Mouse (Mus musculus): Measurements from ENCODE around the gene Crtap. TPM values are rescaled to one million over a fixed set of nuclear protein-coding genes. Genes with fewer than 3 reads are reported as not detected.
A peak's percentile ranks its signal among the peaks of the same experiment; 100 is the strongest.

Crtap gene
- 42.3 and 52.1 TPM in 2 replicates for polyA plus RNA-seq (2016; fragmentation: Nextera tagmentation; extraction: Ambion mirVana)

GRCm38 (mm10) chr9:114389905-114390748 lies at the start of gene Crtap:
Gene Crtap (minus strand): TSS chr9:114390675.
- H3K4me3 ChIP-seq, result peak within 1 kb of the TSS; percentile 84
- DNase-seq (ENCODE audit: low spot score), result peak; percentile 78
- H3K4me1 ChIP-seq (replicated peaks), result peaks cover 16% of the 10 kb centered on the region
- H3K9me3 ChIP-seq, result no peaks in the 10 kb centered on the region
- no peaks in the 10 kb centered on the region for H3K36me3 ChIP-seq
- WGBS, result 1% methylated on average over 96 of the region's 96 CpGs
- H3K27ac ChIP-seq, result peak within 1 kb of the TSS; percentile 90
- 0 out of 2 replicates have a peak, but pooled peaks cover 3% of the 10 kb centered on the region for H3K27me3 ChIP-seq (ENCODE audit: insufficient read depth, poor library complexity, severe bottlenecking)

- no peaks in the 10 kb centered on the region for H3K4me1 ChIP-seq (replicated peaks)
- peaks cover 9% of the 10 kb centered on the region; the same call in 1 of the 2 replicates for H3K9me3 ChIP-seq
- H3K4me3 ChIP-seq, result no peak overlapping the region
- H3K27ac ChIP-seq, result no peak overlapping the region
- 76% methylated on average over 2 of the region's 2 CpGs for WGBS
- H3K27me3 ChIP-seq (ENCODE audit: insufficient read depth, poor library complexity, severe bottlenecking), result no peaks in the 10 kb centered on the region
- no peak for DNase-seq (ENCODE audit: low spot score)
- peaks cover 38% of the 10 kb centered on the region for H3K36me3 ChIP-seq
Observed at GRCm38 (mm10) chr9:114435668-114436067, 45.2 kb upstream of the Crtap start.

DNA sequence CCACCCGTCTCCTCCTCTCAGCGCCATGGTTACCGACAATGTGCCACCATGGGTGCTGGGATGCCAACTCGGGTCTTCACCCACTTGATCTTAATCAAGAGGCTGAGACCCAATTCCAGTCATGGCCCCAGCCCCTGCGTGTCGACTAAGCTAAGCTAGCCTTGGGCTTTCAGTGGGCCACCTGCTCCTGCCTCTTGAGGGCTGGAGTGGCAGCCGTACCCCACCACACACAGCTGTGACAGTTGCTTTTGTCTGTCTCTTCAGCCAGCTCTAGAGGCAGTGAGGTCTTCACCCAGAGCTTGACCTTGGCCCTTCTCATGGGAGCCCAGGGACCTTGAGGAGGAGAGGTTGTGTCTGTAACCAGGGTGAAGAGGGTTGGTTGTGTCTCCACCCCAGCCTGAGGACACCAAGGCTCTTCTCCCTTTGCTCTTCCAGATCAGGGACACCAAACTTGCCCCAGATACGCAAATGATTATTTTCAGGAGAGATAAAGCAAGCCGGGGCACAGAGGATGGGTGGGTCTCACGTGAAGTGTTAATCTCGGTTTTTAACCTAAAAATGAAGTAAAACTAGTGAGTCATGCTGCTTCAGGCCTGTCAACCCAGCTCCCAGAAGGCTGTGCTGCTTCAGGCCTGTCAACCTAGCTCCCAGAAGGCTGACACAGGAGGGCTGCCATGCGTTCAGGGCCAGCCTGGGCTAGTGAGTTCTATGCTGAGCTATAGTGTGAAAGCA lies 37.8 kb upstream of the Crtap start:
- Histone ChIP-seq H3K27ac (no peak overlapping the region), H3K27me3 (ENCODE audit: insufficient read depth, poor library complexity, severe bottlenecking) (no peaks in the 10 kb centered on the region), H3K36me3 (peaks cover 35% of the 10 kb centered on the region), H3K4me3 (no peak overlapping the region), H3K4me1 (replicated peaks) (peaks cover 4% of the 10 kb centered on the region; the same call in 1 of the 2 replicates), H3K9me3 (peaks cover 10% of the 10 kb centered on the region)
- WGBS, result 86% methylated on average over 12 of the region's 12 CpGs
- DNase-seq (ENCODE audit: low spot score), result no peak

GRCm38 (mm10) chr9:114427425-114427824 lies 37.0 kb upstream of the Crtap start:
- DNase-seq (ENCODE audit: low spot score), result no peak
- H3K9me3 ChIP-seq, result peaks cover 10% of the 10 kb centered on the region
- WGBS, result 92% methylated on average over 8 of the region's 8 CpGs
- no peak overlapping the region for H3K4me3 ChIP-seq
- H3K4me1 ChIP-seq (replicated peaks), result peaks cover 4% of the 10 kb centered on the region; the same call in 1 of the 2 replicates
- no peaks in the 10 kb centered on the region for H3K27me3 ChIP-seq (ENCODE audit: insufficient read depth, poor library complexity, severe bottlenecking)
- peaks cover 30% of the 10 kb centered on the region for H3K36me3 ChIP-seq
- no peak overlapping the region for H3K27ac ChIP-seq

GRCm38 (mm10) chr9:114426201-114426600 lies 35.7 kb upstream of the Crtap start:
- Histone ChIP-seq H3K4me3 (no peak overlapping the region), H3K27me3 (ENCODE audit: insufficient read depth, poor library complexity, severe bottlenecking) (no peaks in the 10 kb centered on the region), H3K36me3 (peaks cover 31% of the 10 kb centered on the region), H3K9me3 (peaks cover 10% of the 10 kb centered on the region), H3K4me1 (replicated peaks) (peaks cover 4% of the 10 kb centered on the region; the same call in 1 of the 2 replicates), H3K27ac (no peak overlapping the region)
- DNase-seq (ENCODE audit: low spot score), result no peak
- 90% methylated on average over 5 of the region's 5 CpGs for WGBS

- WGBS, result 92% methylated on average over 5 of the region's 5 CpGs
- Histone ChIP-seq H3K4me3 (no peak overlapping the region), H3K4me1 (replicated peaks) (peaks cover 4% of the 10 kb centered on the region; the same call in 1 of the 2 replicates), H3K27ac (no peak overlapping the region), H3K27me3 (ENCODE audit: insufficient read depth, poor library complexity, severe bottlenecking) (no peaks in the 10 kb centered on the region), H3K9me3 (peaks cover 10% of the 10 kb centered on the region), H3K36me3 (peaks cover 30% of the 10 kb centered on the region)
- no peak for DNase-seq (ENCODE audit: low spot score)
Observed at GRCm38 (mm10) chr9:114425576-114425975, 35.1 kb upstream of the Crtap start.

DNA sequence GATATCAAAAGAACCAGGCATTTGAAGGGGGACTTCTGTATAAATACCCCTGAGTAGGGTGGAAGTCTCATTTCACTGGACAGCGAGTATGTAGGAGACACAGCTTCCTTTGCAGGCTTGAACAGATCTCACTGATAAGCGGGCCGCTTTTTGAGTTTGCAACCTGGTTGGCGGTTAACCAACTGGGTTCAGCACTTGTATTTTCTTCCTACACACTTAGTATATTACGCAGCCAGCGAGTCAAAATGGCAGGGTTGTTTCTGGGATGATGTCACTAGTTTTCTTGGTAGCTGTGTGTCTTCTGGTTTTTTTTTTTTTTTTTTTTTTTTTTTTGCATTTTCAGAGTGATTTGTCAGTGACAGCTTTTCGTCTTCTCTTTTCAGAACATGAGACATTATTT lies 31.3 kb upstream of the Crtap start:
- no peak overlapping the region for H3K27ac ChIP-seq
- H3K9me3 ChIP-seq, result peaks cover 10% of the 10 kb centered on the region
- no peaks in the 10 kb centered on the region for H3K27me3 ChIP-seq (ENCODE audit: insufficient read depth, poor library complexity, severe bottlenecking)
- H3K36me3 ChIP-seq, result peaks cover 31% of the 10 kb centered on the region
- no peak overlapping the region for H3K4me3 ChIP-seq
- DNase-seq (ENCODE audit: low spot score), result no peak
- WGBS, result 91% methylated on average over 7 of the region's 7 CpGs
- no peaks in the 10 kb centered on the region for H3K4me1 ChIP-seq (replicated peaks)

DNA sequence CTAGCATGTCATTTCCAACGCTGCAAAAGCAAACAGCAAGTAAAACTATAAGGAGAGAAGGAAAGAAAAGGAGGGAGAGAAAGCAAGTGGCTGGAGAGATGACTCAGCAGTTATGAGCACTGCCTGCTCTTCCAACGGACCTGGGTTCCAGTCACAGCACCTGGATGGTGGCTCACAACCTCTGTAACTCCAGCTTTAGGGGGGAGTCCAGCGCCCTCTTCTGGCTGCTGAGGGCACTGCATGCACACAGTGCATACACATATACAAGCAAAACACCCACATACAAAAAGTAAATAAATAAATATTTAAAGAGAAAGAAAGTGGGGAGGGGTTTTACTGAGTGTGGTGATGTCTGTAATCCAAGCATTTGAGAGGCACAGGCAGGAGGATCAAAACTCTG lies 30.6 kb upstream of the Crtap start:
- Histone ChIP-seq H3K4me1 (replicated peaks) (no peaks in the 10 kb centered on the region), H3K9me3 (peaks cover 10% of the 10 kb centered on the region), H3K36me3 (peaks cover 27% of the 10 kb centered on the region), H3K27ac (no peak overlapping the region), H3K27me3 (ENCODE audit: insufficient read depth, poor library complexity, severe bottlenecking) (no peaks in the 10 kb centered on the region), H3K4me3 (no peak overlapping the region)
- no peak for DNase-seq (ENCODE audit: low spot score)
- 70% methylated on average over 3 of the region's 3 CpGs for WGBS

- Histone ChIP-seq H3K27ac (no peak overlapping the region), H3K4me3 (no peak overlapping the region), H3K4me1 (replicated peaks) (no peaks in the 10 kb centered on the region), H3K36me3 (peaks cover 21% of the 10 kb centered on the region), H3K9me3 (peaks cover 5% of the 10 kb centered on the region), H3K27me3 (ENCODE audit: insufficient read depth, poor library complexity, severe bottlenecking) (no peaks in the 10 kb centered on the region)
- DNase-seq (ENCODE audit: low spot score), result no peak
- 83% methylated on average over 8 of the region's 8 CpGs for WGBS
Observed at GRCm38 (mm10) chr9:114420443-114420842, 30.0 kb upstream of the Crtap start.

DNA sequence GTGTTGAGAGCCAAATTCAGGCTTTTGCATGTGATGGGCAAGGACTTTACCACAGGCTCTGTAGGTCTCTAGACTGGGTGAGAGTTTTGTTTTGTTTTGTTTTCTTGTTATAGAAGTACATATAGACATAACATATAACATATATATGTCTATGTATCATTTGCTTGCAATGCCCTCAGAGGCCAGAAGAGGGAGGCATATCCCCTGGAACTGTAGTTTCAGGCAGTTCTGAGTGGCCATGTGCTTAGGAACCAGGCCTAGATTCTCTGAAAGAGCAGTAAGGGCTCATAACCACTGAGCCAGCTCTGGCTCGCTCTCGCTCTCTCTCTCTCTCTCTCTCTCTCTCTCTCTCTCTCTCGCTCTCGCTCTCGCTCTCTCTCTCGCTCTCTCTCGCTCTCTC lies 27.7 kb upstream of the Crtap start:
- Histone ChIP-seq H3K27ac (no peak overlapping the region), H3K4me3 (no peak overlapping the region), H3K9me3 (no peaks in the 10 kb centered on the region), H3K36me3 (peaks cover 10% of the 10 kb centered on the region; the same call in 1 of the 2 replicates), H3K4me1 (replicated peaks) (no peaks in the 10 kb centered on the region), H3K27me3 (ENCODE audit: insufficient read depth, poor library complexity, severe bottlenecking) (no peaks in the 10 kb centered on the region)
- 74% methylated on average over 7 of the region's 7 CpGs for WGBS
- peak; percentile 53 for DNase-seq (ENCODE audit: low spot score)

- H3K9me3 ChIP-seq, result 0 out of 2 replicates have a peak, but pooled peaks cover 2% of the 10 kb centered on the region
- H3K4me3 ChIP-seq, result no peak overlapping the region
- H3K36me3 ChIP-seq, result peaks cover 18% of the 10 kb centered on the region
Observed at GRCm38 (mm10) chr9:114416646-114417517, 26.4 kb upstream of the Crtap start.

DNA sequence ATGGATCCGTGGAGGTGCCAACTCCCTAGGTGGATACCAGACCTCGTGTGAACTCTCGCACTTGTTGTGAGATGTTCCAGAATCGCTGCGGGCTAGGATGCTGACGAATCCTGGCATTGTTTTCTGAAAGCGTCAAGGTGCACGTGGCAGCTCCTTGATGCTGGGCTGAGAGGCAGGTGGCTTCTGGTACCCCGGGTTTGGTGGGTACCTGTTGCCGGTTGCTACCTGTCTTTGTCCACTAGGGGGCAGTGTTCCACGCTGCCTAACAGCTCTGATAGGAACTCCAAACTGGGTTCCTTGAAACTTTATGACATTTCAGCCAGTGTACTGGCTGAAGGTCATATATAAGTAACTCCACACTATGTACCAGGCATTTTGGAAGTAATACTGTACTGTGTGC lies 25.2 kb upstream of the Crtap start:
- no peak overlapping the region for H3K27ac ChIP-seq
- H3K36me3 ChIP-seq, result peaks cover 24% of the 10 kb centered on the region
- no peak overlapping the region for H3K4me3 ChIP-seq
- no peaks in the 10 kb centered on the region for H3K4me1 ChIP-seq (replicated peaks)
- peaks cover 11% of the 10 kb centered on the region for H3K9me3 ChIP-seq
- no peaks in the 10 kb centered on the region for H3K27me3 ChIP-seq (ENCODE audit: insufficient read depth, poor library complexity, severe bottlenecking)
- DNase-seq (ENCODE audit: low spot score), result peak; percentile 47
- WGBS, result 21% methylated on average over 11 of the region's 11 CpGs

More at GRCm38 (mm10) chr9:114416646-114417517, 26.4 kb upstream of the Crtap start:
- no peak for DNase-seq (ENCODE audit: low spot score)
- H3K4me1 ChIP-seq (replicated peaks), result no peaks in the 10 kb centered on the region
- no peak overlapping the region for H3K27ac ChIP-seq
- no peaks in the 10 kb centered on the region for H3K27me3 ChIP-seq (ENCODE audit: insufficient read depth, poor library complexity, severe bottlenecking)
- 93% methylated on average over 21 of the region's 21 CpGs for WGBS

All from hindbrain, embryonic 10.5 days (tissue).